Mouse (Mus musculus) forebrain, embryonic 13.5 days (tissue): ENCODE data around the gene Eif2ak1. TPM values are rescaled to one million over a fixed set of nuclear protein-coding genes. Genes with fewer than 3 reads are reported as not detected.

Source experiments
- ATAC-seq: fragments of 200-750 bp; cut with Nextera tagmentation; 2 replicates; pipeline ENCODE4 v1.8.0; 2017
- H3K27ac ChIP-seq: fragments of 300-500 bp; sonication (generic); 2 replicates; pipeline ENCODE4 v1.5.1; 2015; ENCODE audit warnings: inconsistent platforms, mild to moderate bottlenecking, moderate library complexity
- H3K27me3 ChIP-seq: fragments of 300-500 bp; sonication (generic); 2 replicates; pipeline ENCODE4 v1.6.1; 2015; ENCODE audit warnings: mild to moderate bottlenecking, inconsistent platforms
- H3K36me3 ChIP-seq: fragments of 300-500 bp; sonication (generic); 2 replicates; pipeline ENCODE4 v1.6.1; 2015; ENCODE audit warnings: mild to moderate bottlenecking, inconsistent platforms; ENCODE audit not compliant: poor library complexity, severe bottlenecking
- H3K4me1 ChIP-seq: fragments of 300-500 bp; sonication (generic); 2 replicates; pipeline ENCODE4 v1.6.1; 2015; ENCODE audit warnings: inconsistent platforms
- H3K4me2 ChIP-seq: fragments of 300-500 bp; sonication (generic); 2 replicates; pipeline ENCODE4 v1.6.1; 2015; ENCODE audit warnings: inconsistent platforms, mild to moderate bottlenecking, moderate library complexity
- H3K4me3 ChIP-seq: fragments of 300-500 bp; sonication (generic); 2 replicates; pipeline ENCODE4 v1.5.1; 2015; ENCODE audit warnings: mild to moderate bottlenecking, inconsistent platforms
- H3K9ac ChIP-seq: fragments of 300-500 bp; sonication (generic); 2 replicates; pipeline ENCODE4 v1.6.1; 2015; ENCODE audit warnings: mild to moderate bottlenecking, inconsistent platforms
- H3K9me3 ChIP-seq: fragments of 300-500 bp; sonication (generic); replicated peaks from 2 replicates; pipeline ENCODE4 v1.6.1; 2016; ENCODE audit warnings: inconsistent platforms
- WGBS: fragments of 180-500 bp; shearing (Covaris S2); methylation state at CpG from one replicate; pipeline ENCODE4 v1.1.7; 2015; 5-methylcytosine and 5-hydroxymethylcytosine counted together
- polyA plus RNA-seq: library from polyadenylated mRNA; unstranded; fragments of >200 nt; fragmentation: Nextera tagmentation; extraction: Ambion mirVana; gene quantifications from 2 replicates; pipeline ENCODE4 v1.2.1, GENCODE M21; 2015

Eif2ak1 gene
- polyA plus RNA-seq, 1 experiment from 2014 or later = 44.9 TPM

DNA sequence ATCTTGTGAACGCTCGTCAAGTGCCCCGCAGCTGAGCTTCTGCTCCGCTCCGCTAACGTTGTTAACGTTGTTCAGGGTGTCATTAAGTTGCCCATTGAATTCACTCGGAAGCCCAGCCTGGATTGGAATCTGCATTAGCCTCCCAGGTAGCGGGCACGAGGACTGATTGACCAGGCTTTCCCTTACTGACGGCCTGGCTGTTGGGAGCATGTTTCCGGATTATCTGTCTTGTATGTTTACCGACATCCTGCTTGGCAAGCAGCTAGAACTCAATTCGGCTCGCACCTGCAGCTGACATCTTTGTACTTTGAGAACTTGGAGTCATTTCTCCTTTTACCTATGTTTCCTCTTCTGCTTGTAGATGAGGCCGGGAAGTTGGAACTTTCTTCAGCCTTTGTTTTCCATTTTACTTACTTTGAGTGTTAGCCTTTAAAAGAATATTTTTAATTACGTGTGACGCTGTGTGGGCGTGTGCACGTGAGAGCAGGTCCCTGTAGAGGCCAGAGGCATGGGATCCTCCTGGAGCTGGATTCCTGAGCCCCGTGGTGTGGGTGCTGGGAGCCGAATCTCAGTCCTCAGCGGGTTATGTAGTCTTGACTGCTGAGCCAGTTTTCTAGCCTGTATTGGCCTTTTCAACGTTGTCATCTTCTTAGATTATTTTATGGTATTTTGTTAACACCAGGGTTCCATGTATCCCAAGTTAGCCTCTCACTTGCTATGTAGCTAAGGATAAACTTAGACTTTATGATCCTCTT is 2.5 kb downstream of the Eif2ak1 start:
- H3K36me3 ChIP-seq = no peaks in the 10 kb centered on the region
- no peak for ATAC-seq
- 84% methylated on average over 24 of the region's 24 CpGs for WGBS
- no peak overlapping the region for H3K4me3 ChIP-seq
- no peak overlapping the region for H3K9ac ChIP-seq
- H3K9me3 ChIP-seq = no peaks in the 10 kb centered on the region
- H3K4me2 ChIP-seq = no peak overlapping the region
- H3K4me1 ChIP-seq = peaks cover 12% of the 10 kb centered on the region
- H3K27me3 ChIP-seq = no peaks in the 10 kb centered on the region
- no peak overlapping the region for H3K27ac ChIP-seq

DNA sequence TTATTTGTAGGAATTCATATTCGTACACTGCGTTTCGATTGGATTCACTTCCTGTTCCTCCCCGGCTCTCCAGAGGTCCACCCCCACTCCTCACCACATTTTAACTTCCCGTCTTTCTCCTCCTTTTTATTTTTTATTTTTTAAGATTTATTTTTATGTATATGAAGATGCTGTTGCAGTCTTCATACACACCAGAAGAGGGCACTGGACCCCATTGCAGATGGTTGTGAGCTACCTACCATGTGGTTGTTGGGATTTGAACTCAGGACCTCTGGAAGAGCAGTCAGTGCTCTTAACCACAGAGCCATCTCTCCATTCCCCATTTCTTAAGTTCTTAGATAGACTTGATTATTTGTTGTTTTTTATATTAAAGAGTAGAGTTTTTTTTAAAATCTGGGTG is 3.2 kb downstream of the Eif2ak1 start:
- no peak overlapping the region for H3K4me2 ChIP-seq
- H3K4me3 ChIP-seq = no peak overlapping the region
- 96% methylated on average over 5 of the region's 5 CpGs for WGBS
- no peak for ATAC-seq
- no peaks in the 10 kb centered on the region for H3K9me3 ChIP-seq
- H3K27me3 ChIP-seq = no peaks in the 10 kb centered on the region
- H3K36me3 ChIP-seq = no peaks in the 10 kb centered on the region
- no peak overlapping the region for H3K9ac ChIP-seq
- H3K4me1 ChIP-seq = peaks cover 12% of the 10 kb centered on the region
- no peak overlapping the region for H3K27ac ChIP-seq

GRCm38 (mm10) chr5:143871547-143872169 is 54.1 kb downstream of the Eif2ak1 start:
- Histone ChIP-seq H3K4me1 (no peaks in the 10 kb centered on the region), H3K27me3 (no peaks in the 10 kb centered on the region), H3K4me2 (no peak overlapping the region), H3K4me3 (no peak overlapping the region), H3K9me3 (no peaks in the 10 kb centered on the region), H3K9ac (no peak overlapping the region), H3K27ac (no peak overlapping the region), H3K36me3 (peaks cover 46% of the 10 kb centered on the region)
- 89% methylated on average over 11 of the region's 11 CpGs for WGBS
- no peak for ATAC-seq

DNA sequence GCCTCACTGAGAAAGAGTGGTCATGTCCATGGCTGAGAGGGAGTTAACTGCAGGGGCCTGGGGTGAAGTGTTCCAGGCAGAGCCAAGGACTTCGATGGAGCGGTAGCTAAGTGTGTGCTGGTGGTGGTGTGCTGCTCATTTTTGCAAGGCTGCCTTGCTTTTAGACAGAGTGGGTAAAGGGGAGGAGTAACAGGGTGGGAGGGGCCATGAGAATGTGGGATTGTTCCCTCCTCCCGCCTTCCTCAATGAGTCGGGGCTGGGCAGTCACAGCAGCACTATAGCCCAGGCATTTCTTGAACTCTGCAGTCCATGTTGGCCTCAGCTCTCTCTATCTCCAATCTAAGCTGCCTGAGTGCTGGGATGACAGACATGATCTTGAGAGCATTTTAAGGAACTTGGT is 57.0 kb downstream of the Eif2ak1 start:
- H3K36me3 ChIP-seq = peaks cover 74% of the 10 kb centered on the region
- H3K4me3 ChIP-seq = no peak overlapping the region
- H3K4me2 ChIP-seq = no peak overlapping the region
- H3K27ac ChIP-seq = no peak overlapping the region
- H3K9me3 ChIP-seq = no peaks in the 10 kb centered on the region
- H3K27me3 ChIP-seq = no peaks in the 10 kb centered on the region
- 70% methylated on average over 4 of the region's 4 CpGs for WGBS
- no peak for ATAC-seq
- H3K4me1 ChIP-seq = no peaks in the 10 kb centered on the region
- H3K9ac ChIP-seq = no peak overlapping the region

DNA sequence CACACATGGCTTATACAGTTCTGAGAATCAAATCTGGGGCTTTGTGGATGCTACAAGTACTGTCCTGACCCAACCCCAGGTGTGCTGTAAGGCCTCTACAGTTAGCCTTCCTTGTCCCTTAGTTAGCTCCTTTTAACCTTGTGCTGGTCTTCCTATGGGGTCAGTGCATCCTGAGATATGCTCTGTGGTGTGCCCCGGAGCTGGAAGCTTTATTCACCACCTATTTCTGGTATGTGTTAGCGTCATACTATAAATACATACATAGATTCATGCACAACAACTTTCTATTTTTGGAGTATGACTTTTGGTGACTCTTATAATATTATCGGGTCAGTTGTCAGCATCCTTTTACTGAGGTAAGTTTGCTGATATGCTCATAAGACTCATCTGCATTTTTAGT is 67.7 kb downstream of the Eif2ak1 start:
- Histone ChIP-seq H3K36me3 (peaks cover 98% of the 10 kb centered on the region), H3K27ac (no peak overlapping the region), H3K9ac (no peak overlapping the region), H3K4me1 (no peaks in the 10 kb centered on the region), H3K4me2 (no peak overlapping the region), H3K9me3 (0 out of 2 replicates have a peak, but pooled peaks cover 2% of the 10 kb centered on the region), H3K4me3 (no peak overlapping the region), H3K27me3 (no peaks in the 10 kb centered on the region)
- 94% methylated on average over 3 of the region's 3 CpGs for WGBS
- no peak for ATAC-seq

- Histone ChIP-seq H3K4me1 (no peaks in the 10 kb centered on the region), H3K27ac (no peak overlapping the region), H3K4me2 (no peak overlapping the region), H3K36me3 (peaks cover 85% of the 10 kb centered on the region), H3K4me3 (no peak overlapping the region), H3K9me3 (0 out of 2 replicates have a peak, but pooled peaks cover 1% of the 10 kb centered on the region), H3K27me3 (no peaks in the 10 kb centered on the region), H3K9ac (no peak overlapping the region)
- ATAC-seq = no peak
- WGBS = 93% methylated on average over 6 of the region's 6 CpGs
These were observed 73.2 kb downstream of the Eif2ak1 start for GRCm38 (mm10) chr5:143890741-143891140.

DNA sequence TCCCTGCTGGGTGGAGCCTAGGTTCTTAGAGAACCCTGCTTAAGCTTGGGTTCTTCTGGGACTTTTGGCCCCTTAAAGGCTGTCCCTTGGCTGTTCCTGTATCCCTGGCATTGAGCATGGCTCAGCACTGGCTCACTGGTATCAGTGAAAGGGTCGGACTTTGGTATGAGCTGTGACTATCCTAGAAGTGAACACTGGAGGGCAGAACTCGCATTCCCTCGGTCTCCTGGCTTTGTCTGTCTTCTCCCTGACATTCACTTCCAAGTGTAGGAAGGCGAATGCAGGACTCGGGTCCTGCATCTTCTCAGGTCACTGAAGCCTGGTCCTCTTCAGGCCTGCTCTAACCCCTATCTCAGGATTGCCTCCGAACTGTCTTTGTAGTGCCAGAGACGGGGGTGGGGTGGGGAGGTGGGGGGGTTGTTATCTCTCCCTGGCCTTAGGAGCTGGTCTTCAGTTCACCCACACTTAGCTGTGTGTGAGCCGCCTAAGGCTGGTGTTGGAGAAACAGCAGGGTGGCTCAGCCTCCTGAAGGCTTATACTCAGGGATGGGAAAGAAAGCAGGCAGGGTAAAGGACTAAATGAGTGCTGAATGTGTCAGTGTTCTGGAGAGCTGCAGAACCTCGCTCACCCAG is 74.8 kb downstream of the Eif2ak1 start:
- 70% methylated on average over 9 of the region's 9 CpGs for WGBS
- H3K4me2 ChIP-seq = no peak overlapping the region
- no peak overlapping the region for H3K9ac ChIP-seq
- no peaks in the 10 kb centered on the region for H3K4me1 ChIP-seq
- no peak overlapping the region for H3K27ac ChIP-seq
- H3K4me3 ChIP-seq = no peak overlapping the region
- H3K9me3 ChIP-seq = no peaks in the 10 kb centered on the region
- no peak for ATAC-seq
- no peaks in the 10 kb centered on the region for H3K27me3 ChIP-seq
- H3K36me3 ChIP-seq = peaks cover 79% of the 10 kb centered on the region

GRCm38 (mm10) chr5:143893396-143893795 is 75.8 kb downstream of the Eif2ak1 start:
- no peak overlapping the region for H3K27ac ChIP-seq
- H3K4me2 ChIP-seq = no peak overlapping the region
- no peak for ATAC-seq
- no peaks in the 10 kb centered on the region for H3K4me1 ChIP-seq
- no peak overlapping the region for H3K9ac ChIP-seq
- no peaks in the 10 kb centered on the region for H3K27me3 ChIP-seq
- H3K4me3 ChIP-seq = no peak overlapping the region
- 82% methylated on average over 5 of the region's 5 CpGs for WGBS
- peaks cover 79% of the 10 kb centered on the region for H3K36me3 ChIP-seq
- no peaks in the 10 kb centered on the region for H3K9me3 ChIP-seq

DNA sequence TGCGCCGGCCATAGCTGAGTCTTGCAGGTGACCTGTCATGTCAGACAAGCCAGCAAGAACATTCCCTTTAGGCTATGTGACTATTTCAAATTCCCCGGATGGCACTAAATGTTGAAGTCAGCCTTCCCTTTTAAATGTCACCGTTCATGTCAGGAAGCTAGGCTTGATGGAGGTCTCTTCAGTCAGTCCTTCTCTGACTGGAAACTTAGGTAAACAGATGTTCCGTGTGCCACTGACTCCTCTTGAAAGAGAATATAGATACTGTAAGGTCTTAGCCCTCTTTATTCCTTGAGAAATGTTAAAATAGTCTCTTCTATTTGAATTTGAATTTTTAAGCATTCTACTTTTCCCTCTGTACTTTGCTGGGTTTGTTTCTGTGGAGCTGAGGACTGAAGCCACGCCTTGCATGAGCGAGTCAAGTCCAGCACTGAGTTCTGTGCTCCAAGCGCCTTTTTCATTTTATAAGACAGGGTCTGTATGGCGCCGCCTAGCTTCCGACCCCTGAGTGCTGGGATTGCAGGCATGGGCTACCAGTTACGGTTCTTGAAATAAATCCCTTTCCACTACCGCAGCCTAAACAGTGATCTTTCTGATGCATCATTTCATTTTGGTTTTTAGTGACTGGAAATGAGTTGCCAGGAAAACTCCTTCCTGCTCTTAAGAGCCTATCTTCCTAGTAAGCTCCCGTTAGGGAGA is 80.2 kb downstream of the Eif2ak1 start, which contains the start of gene Ankrd61:
Ankrd61 (minus strand) TSS at position 51 of the 696 bp plus-strand sequence.
- 89% methylated on average over 14 of the region's 14 CpGs for WGBS
- no peak within 1 kb of the TSS for H3K4me3 ChIP-seq
- H3K27ac ChIP-seq = no peak within 1 kb of the TSS
- ATAC-seq = no peak
- H3K9me3 ChIP-seq = no peaks in the 10 kb centered on the region
- H3K4me2 ChIP-seq = no peak within 1 kb of the TSS
- no peaks in the 10 kb centered on the region for H3K27me3 ChIP-seq
- H3K36me3 ChIP-seq = peaks cover 84% of the 10 kb centered on the region
- H3K9ac ChIP-seq = no peak within 1 kb of the TSS
- no peaks in the 10 kb centered on the region for H3K4me1 ChIP-seq

- peaks cover 89% of the 10 kb centered on the region for H3K36me3 ChIP-seq
- 87% methylated on average over 3 of the region's 3 CpGs for WGBS
- H3K4me3 ChIP-seq = no peak overlapping the region
- H3K9me3 ChIP-seq = no peaks in the 10 kb centered on the region
- H3K9ac ChIP-seq = no peak overlapping the region
- no peak overlapping the region for H3K4me2 ChIP-seq
- H3K4me1 ChIP-seq = no peaks in the 10 kb centered on the region
- no peak for ATAC-seq
- no peak overlapping the region for H3K27ac ChIP-seq
- no peaks in the 10 kb centered on the region for H3K27me3 ChIP-seq
These were observed 84.5 kb downstream of the Eif2ak1 start for GRCm38 (mm10) chr5:143902111-143902510.

- Histone ChIP-seq H3K27me3 (no peaks in the 10 kb centered on the region), H3K4me1 (peaks cover 11% of the 10 kb centered on the region), H3K27ac (no peak overlapping the region), H3K9me3 (no peaks in the 10 kb centered on the region), H3K36me3 (peaks cover 76% of the 10 kb centered on the region), H3K9ac (no peak overlapping the region), H3K4me2 (no peak overlapping the region), H3K4me3 (no peak overlapping the region)
- WGBS = 93% methylated on average over 4 of the region's 4 CpGs
- ATAC-seq = no peak
These were observed 86.2 kb downstream of the Eif2ak1 start for GRCm38 (mm10) chr5:143903813-143904212.

DNA sequence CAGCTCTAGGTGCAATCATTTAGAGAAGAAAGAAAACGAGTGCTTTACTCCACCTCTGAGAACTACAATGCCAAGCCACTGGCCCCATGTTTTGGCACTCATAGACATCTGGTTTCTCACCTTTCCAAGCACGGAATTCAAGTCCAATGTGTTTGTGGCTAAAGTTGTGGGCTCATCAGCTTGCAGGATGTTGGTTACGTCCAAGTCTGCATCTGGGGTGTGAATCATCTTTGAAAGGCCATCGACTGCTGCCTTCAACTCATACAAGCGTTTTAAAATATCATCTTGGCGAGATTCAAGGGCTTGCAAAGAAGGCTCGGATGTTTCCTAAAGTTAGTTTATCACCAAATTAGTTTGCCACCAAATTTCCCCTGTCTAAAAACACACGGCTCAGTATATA is 88.8 kb downstream of the Eif2ak1 start:
- H3K36me3 ChIP-seq = peaks cover 51% of the 10 kb centered on the region
- no peak overlapping the region for H3K9ac ChIP-seq
- H3K4me3 ChIP-seq = no peak overlapping the region
- peaks cover 23% of the 10 kb centered on the region for H3K4me1 ChIP-seq
- H3K27me3 ChIP-seq = no peaks in the 10 kb centered on the region
- no peak overlapping the region for H3K4me2 ChIP-seq
- 92% methylated on average over 8 of the region's 8 CpGs for WGBS
- H3K9me3 ChIP-seq = no peaks in the 10 kb centered on the region
- ATAC-seq = no peak
- H3K27ac ChIP-seq = no peak overlapping the region
